Mouse (Mus musculus) G1E (cell line): ENCODE measurements at regions not wholly inside any gene's neighbourhood (a gene's known extent, or its start where the extent isn't known, plus 50 kb on each side); places are given as distances from the start of the nearest gene placed in this dataset.

Experiments
- ATAC-seq: 2 replicates; pipeline ENCODE4 v1.8.0; 2016; ENCODE audit warnings: mild to moderate bottlenecking; ENCODE audit not compliant: insufficient number of reproducible peaks, poor library complexity, low FRiP score, severe bottlenecking; ENCODE audit errors: extremely low read depth
- DNase-seq: peaks from one replicate; pipeline ENCODE4 v3.0.0; 2012; ENCODE audit warnings: low spot score
- H3K27me3 ChIP-seq: 2 replicates; pipeline ENCODE4 v1.6.1; 2012; ENCODE audit warnings: mild to moderate bottlenecking, low read length, inconsistent platforms; ENCODE audit not compliant: insufficient read depth
- H3K36me3 ChIP-seq: replicated peaks from 2 replicates; pipeline ENCODE3; 2012; ENCODE audit warnings: mild to moderate bottlenecking, inconsistent platforms
- H3K4me1 ChIP-seq: 2 replicates; pipeline ENCODE4 v1.6.1; 2012; ENCODE audit warnings: low read depth, low read length, inconsistent platforms, mixed read lengths; ENCODE audit not compliant: insufficient read depth
- H3K4me3 ChIP-seq: 2 replicates; pipeline ENCODE4 v1.5.1; 2012; ENCODE audit warnings: low read depth, mild to moderate bottlenecking, inconsistent platforms, low read length, moderate library complexity, mixed read lengths
- H3K9me3 ChIP-seq: replicated peaks from 2 replicates; pipeline ENCODE4 v1.6.1; 2012; ENCODE audit warnings: inconsistent platforms
- CTCF ChIP-seq: IDR thresholded peaks from 2 replicates; pipeline ENCODE4 v1.5.1; 2012; ENCODE audit warnings: low read depth, low read length, inconsistent platforms, mixed read lengths
- GATA1 ChIP-seq: IDR thresholded peaks from 2 replicates; pipeline ENCODE4 v1.6.1; 2012; ENCODE audit warnings: borderline replicate concordance, low read length, inconsistent platforms, mixed read lengths
- GATA2 ChIP-seq: IDR thresholded peaks from 2 replicates; pipeline ENCODE4 v1.6.1; 2012; ENCODE audit warnings: low read depth, low read length, inconsistent platforms, borderline replicate concordance
- POLR2AphosphoS5 ChIP-seq: IDR thresholded peaks from 2 replicates; pipeline ENCODE4 v1.6.1; 2012; ENCODE audit warnings: low read depth, low read length, inconsistent platforms; ENCODE audit not compliant: insufficient replicate concordance
- TAL1 ChIP-seq: conservative IDR thresholded peaks from 2 replicates; pipeline ENCODE4 v1.6.1; 2012; ENCODE audit warnings: low read depth, low read length, inconsistent platforms, mixed read lengths

- Histone ChIP-seq H3K27me3 (no peaks in the 10 kb centered on the region), H3K36me3 (no peaks in the 10 kb centered on the region), H3K4me1 (no peaks in the 10 kb centered on the region), H3K9me3 (peaks cover 54% of the 10 kb centered on the region), H3K4me3 (no peak overlapping the region)
- no peak for TF ChIP-seq GATA1
- TF ChIP-seq CTCF, result no peak
- TF ChIP-seq POLR2AphosphoS5, result no peak
- ATAC-seq (no peak), DNase-seq (no peak)
Observed at GRCm38 (mm10) chr13:60319861-60320602, 142.9 kb upstream of the Gas1 start.

GRCm38 (mm10) chr13:60322579-60322978 lies 145.4 kb upstream of the Gas1 start:
- Histone ChIP-seq H3K27me3 (no peaks in the 10 kb centered on the region), H3K36me3 (no peaks in the 10 kb centered on the region), H3K4me3 (no peak overlapping the region), H3K4me1 (no peaks in the 10 kb centered on the region), H3K9me3 (peaks cover 53% of the 10 kb centered on the region)
- DNase-seq (no peak), ATAC-seq (no peak)
- TF ChIP-seq GATA1 (no peak), CTCF (no peak), GATA2 (no peak), POLR2AphosphoS5 (no peak), TAL1 (no peak)

- Histone ChIP-seq H3K36me3 (no peaks in the 10 kb centered on the region), H3K4me1 (no peaks in the 10 kb centered on the region), H3K27me3 (no peaks in the 10 kb centered on the region), H3K4me3 (no peak overlapping the region), H3K9me3 (peaks cover 66% of the 10 kb centered on the region)
- no peak for ATAC-seq
- TF ChIP-seq TAL1 (no peak), CTCF (no peak), POLR2AphosphoS5 (no peak), GATA2 (no peak), GATA1 (no peak)
- no peak for DNase-seq
Observed at GRCm38 (mm10) chr13:60330475-60331258, 153.5 kb upstream of the Gas1 start.

- no peaks in the 10 kb centered on the region for H3K27me3 ChIP-seq
- no peak for ATAC-seq
- no peaks in the 10 kb centered on the region for H3K36me3 ChIP-seq
- peaks cover 75% of the 10 kb centered on the region for H3K9me3 ChIP-seq
- no peaks in the 10 kb centered on the region for H3K4me1 ChIP-seq
- H3K4me3 ChIP-seq, result no peak overlapping the region
- DNase-seq, result no peak
- TF ChIP-seq CTCF, result no peak
- TF ChIP-seq GATA2, result no peak
- TF ChIP-seq POLR2AphosphoS5, result no peak
- TF ChIP-seq GATA1, result no peak
- no peak for TF ChIP-seq TAL1
Observed at GRCm38 (mm10) chr13:60336196-60336595, 159.0 kb upstream of the Gas1 start.

- ATAC-seq (no peak), DNase-seq (no peak)
- Histone ChIP-seq H3K27me3 (no peaks in the 10 kb centered on the region), H3K36me3 (no peaks in the 10 kb centered on the region), H3K4me3 (no peak overlapping the region), H3K4me1 (no peaks in the 10 kb centered on the region), H3K9me3 (peaks cover 78% of the 10 kb centered on the region)
- TF ChIP-seq GATA2 (no peak), CTCF (no peak), GATA1 (no peak), POLR2AphosphoS5 (no peak), TAL1 (no peak)
Observed at GRCm38 (mm10) chr13:60337383-60337782, 160.2 kb upstream of the Gas1 start.

GRCm38 (mm10) chr13:60338107-60338506 lies 160.9 kb upstream of the Gas1 start:
- Histone ChIP-seq H3K9me3 (peaks cover 76% of the 10 kb centered on the region), H3K27me3 (no peaks in the 10 kb centered on the region), H3K4me1 (no peaks in the 10 kb centered on the region), H3K36me3 (no peaks in the 10 kb centered on the region), H3K4me3 (no peak overlapping the region)
- no peak for DNase-seq
- no peak for ATAC-seq
- no peak for TF ChIP-seq TAL1
- no peak for TF ChIP-seq POLR2AphosphoS5
- no peak for TF ChIP-seq GATA2
- no peak for TF ChIP-seq CTCF
- no peak for TF ChIP-seq GATA1

GRCm38 (mm10) chr13:60340068-60340467 lies 162.9 kb upstream of the Gas1 start:
- no peak overlapping the region for H3K4me3 ChIP-seq
- no peaks in the 10 kb centered on the region for H3K4me1 ChIP-seq
- H3K27me3 ChIP-seq, result no peaks in the 10 kb centered on the region
- H3K9me3 ChIP-seq, result peaks cover 74% of the 10 kb centered on the region
- ATAC-seq (no peak), DNase-seq (no peak)
- H3K36me3 ChIP-seq, result no peaks in the 10 kb centered on the region
- TF ChIP-seq TAL1, result no peak
- TF ChIP-seq POLR2AphosphoS5, result no peak
- no peak for TF ChIP-seq GATA1
- TF ChIP-seq GATA2, result no peak
- no peak for TF ChIP-seq CTCF
